Mouse (Mus musculus): ENCODE measurements at regions not wholly inside any gene's neighbourhood (a gene's known extent, or its start where the extent isn't known, plus 50 kb on each side); places are given as distances from the start of the nearest gene placed in this dataset.

GRCm38 (mm10) chr17:83933743-83934142 lies 86.0 kb upstream of the Haao start:
- ATAC-seq (ENCODE audit: insufficient read depth, low read depth) (no peak), DNase-seq (ENCODE audit: low spot score) (no peak)
- H3K36me3 ChIP-seq (replicated peaks; ENCODE audit: control insufficient read depth, insufficient read depth, low read length), result no peaks in the 10 kb centered on the region
- H3K4me2 ChIP-seq (ENCODE audit: low read depth, low read length), result no peak overlapping the region
- H3K4me3 ChIP-seq (ENCODE audit: low read depth, low read length), result no peak overlapping the region
- no peaks in the 10 kb centered on the region for H3K4me1 ChIP-seq (ENCODE audit: control insufficient read depth, insufficient read depth)
- TF ChIP-seq CTCF (IDR thresholded peaks at IDR 0.05; ENCODE audit: low read depth), result no peak
- TF ChIP-seq EP300 (IDR thresholded peaks at IDR 0.05; ENCODE audit: low read depth), result no peak
- no peak overlapping the region for H3K9ac ChIP-seq (replicated peaks; ENCODE audit: low read depth, low read length)
- no peaks in the 10 kb centered on the region for H3K27me3 ChIP-seq (ENCODE audit: control insufficient read depth, insufficient read depth, low read length)
- 82% methylated on average over 10 of the region's 10 CpGs for WGBS
- H3K27ac ChIP-seq (ENCODE audit: low read depth), result no peak overlapping the region
- H3K9me3 ChIP-seq (replicated peaks; ENCODE audit: control insufficient read depth, low read length), result no peaks in the 10 kb centered on the region

GRCm38 (mm10) chr17:83930401-83930800 lies 82.6 kb upstream of the Haao start:
- Histone ChIP-seq H3K4me2 (ENCODE audit: low read depth, low read length) (no peak overlapping the region), H3K36me3 (replicated peaks; ENCODE audit: control insufficient read depth, insufficient read depth, low read length) (no peaks in the 10 kb centered on the region), H3K4me3 (ENCODE audit: low read depth, low read length) (no peak overlapping the region), H3K27ac (ENCODE audit: low read depth) (no peak overlapping the region), H3K27me3 (ENCODE audit: control insufficient read depth, insufficient read depth, low read length) (no peaks in the 10 kb centered on the region), H3K9ac (replicated peaks; ENCODE audit: low read depth, low read length) (no peak overlapping the region), H3K9me3 (replicated peaks; ENCODE audit: control insufficient read depth, low read length) (no peaks in the 10 kb centered on the region), H3K4me1 (ENCODE audit: control insufficient read depth, insufficient read depth) (no peaks in the 10 kb centered on the region)
- WGBS, result 82% methylated on average over 5 of the region's 5 CpGs
- ATAC-seq (ENCODE audit: insufficient read depth, low read depth) (no peak), DNase-seq (ENCODE audit: low spot score) (no peak)
- no peak for TF ChIP-seq CTCF (IDR thresholded peaks at IDR 0.05; ENCODE audit: low read depth)
- no peak for TF ChIP-seq EP300 (IDR thresholded peaks at IDR 0.05; ENCODE audit: low read depth)

- no peaks in the 10 kb centered on the region for H3K4me1 ChIP-seq (ENCODE audit: control insufficient read depth, insufficient read depth)
- H3K27me3 ChIP-seq (ENCODE audit: control insufficient read depth, insufficient read depth, low read length), result no peaks in the 10 kb centered on the region
- H3K27ac ChIP-seq (ENCODE audit: low read depth), result no peak overlapping the region
- no peaks in the 10 kb centered on the region for H3K9me3 ChIP-seq (replicated peaks; ENCODE audit: control insufficient read depth, low read length)
- no peaks in the 10 kb centered on the region for H3K36me3 ChIP-seq (replicated peaks; ENCODE audit: control insufficient read depth, insufficient read depth, low read length)
- no peak for TF ChIP-seq EP300 (IDR thresholded peaks at IDR 0.05; ENCODE audit: low read depth)
- no peak overlapping the region for H3K4me2 ChIP-seq (ENCODE audit: low read depth, low read length)
- ATAC-seq (ENCODE audit: insufficient read depth, low read depth) (no peak), DNase-seq (ENCODE audit: low spot score) (no peak)
- no peak overlapping the region for H3K9ac ChIP-seq (replicated peaks; ENCODE audit: low read depth, low read length)
- 57% methylated on average over 6 of the region's 6 CpGs for WGBS
- H3K4me3 ChIP-seq (ENCODE audit: low read depth, low read length), result no peak overlapping the region
Observed at GRCm38 (mm10) chr17:83927749-83928387, 80.1 kb upstream of the Haao start.

- no peaks in the 10 kb centered on the region for H3K27me3 ChIP-seq (ENCODE audit: control insufficient read depth, insufficient read depth, low read length)
- 48% methylated on average over 16 of the region's 16 CpGs for WGBS
- no peaks in the 10 kb centered on the region for H3K9me3 ChIP-seq (replicated peaks; ENCODE audit: control insufficient read depth, low read length)
- no peak overlapping the region for H3K4me3 ChIP-seq (ENCODE audit: low read depth, low read length)
- no peaks in the 10 kb centered on the region for H3K36me3 ChIP-seq (replicated peaks; ENCODE audit: control insufficient read depth, insufficient read depth, low read length)
- TF ChIP-seq CTCF (IDR thresholded peaks at IDR 0.05; ENCODE audit: low read depth) (no peak), EP300 (IDR thresholded peaks at IDR 0.05; ENCODE audit: low read depth) (no peak)
- H3K4me1 ChIP-seq (ENCODE audit: control insufficient read depth, insufficient read depth), result no peaks in the 10 kb centered on the region
- H3K27ac ChIP-seq (ENCODE audit: low read depth), result no peak overlapping the region
- ATAC-seq (ENCODE audit: insufficient read depth, low read depth), result no peak
- H3K9ac ChIP-seq (replicated peaks; ENCODE audit: low read depth, low read length), result no peak overlapping the region
- H3K4me2 ChIP-seq (ENCODE audit: low read depth, low read length), result no peak overlapping the region
- DNase-seq (ENCODE audit: low spot score), result no peak
Observed at GRCm38 (mm10) chr17:83924259-83924922, 76.6 kb upstream of the Haao start.

GRCm38 (mm10) chr17:83920894-83921293 lies 73.1 kb upstream of the Haao start:
- Histone ChIP-seq H3K9ac (replicated peaks; ENCODE audit: low read depth, low read length) (no peak overlapping the region), H3K4me3 (ENCODE audit: low read depth, low read length) (no peak overlapping the region), H3K4me1 (ENCODE audit: control insufficient read depth, insufficient read depth) (peaks cover 20% of the 10 kb centered on the region), H3K4me2 (ENCODE audit: low read depth, low read length) (no peak overlapping the region), H3K9me3 (replicated peaks; ENCODE audit: control insufficient read depth, low read length) (no peaks in the 10 kb centered on the region), H3K27me3 (ENCODE audit: control insufficient read depth, insufficient read depth, low read length) (no peaks in the 10 kb centered on the region), H3K36me3 (replicated peaks; ENCODE audit: control insufficient read depth, insufficient read depth, low read length) (no peaks in the 10 kb centered on the region), H3K27ac (ENCODE audit: low read depth) (no peak overlapping the region)
- TF ChIP-seq CTCF (IDR thresholded peaks at IDR 0.05; ENCODE audit: low read depth), result no peak
- no peak for TF ChIP-seq EP300 (IDR thresholded peaks at IDR 0.05; ENCODE audit: low read depth)
- WGBS, result 63% methylated on average over 8 of the region's 8 CpGs
- DNase-seq (ENCODE audit: low spot score) (no peak), ATAC-seq (ENCODE audit: insufficient read depth, low read depth) (no peak)

- ATAC-seq (ENCODE audit: insufficient read depth, low read depth) (no peak), DNase-seq (ENCODE audit: low spot score) (no peak)
- no peak overlapping the region for H3K4me2 ChIP-seq (ENCODE audit: low read depth, low read length)
- H3K4me1 ChIP-seq (ENCODE audit: control insufficient read depth, insufficient read depth), result peaks cover 20% of the 10 kb centered on the region
- H3K9ac ChIP-seq (replicated peaks; ENCODE audit: low read depth, low read length), result no peak overlapping the region
- 41% methylated on average over 4 of the region's 4 CpGs for WGBS
- H3K27ac ChIP-seq (ENCODE audit: low read depth), result no peak overlapping the region
- no peak overlapping the region for H3K4me3 ChIP-seq (ENCODE audit: low read depth, low read length)
- no peak for TF ChIP-seq CTCF (IDR thresholded peaks at IDR 0.05; ENCODE audit: low read depth)
- TF ChIP-seq EP300 (IDR thresholded peaks at IDR 0.05; ENCODE audit: low read depth), result no peak
- no peaks in the 10 kb centered on the region for H3K36me3 ChIP-seq (replicated peaks; ENCODE audit: control insufficient read depth, insufficient read depth, low read length)
- no peaks in the 10 kb centered on the region for H3K9me3 ChIP-seq (replicated peaks; ENCODE audit: control insufficient read depth, low read length)
- no peaks in the 10 kb centered on the region for H3K27me3 ChIP-seq (ENCODE audit: control insufficient read depth, insufficient read depth, low read length)
Observed at GRCm38 (mm10) chr17:83920225-83920624, 72.5 kb upstream of the Haao start.
